Mouse (Mus musculus) stomach, embryonic 14.5 days (tissue): ENCODE data around the gene Fkbp4. TPM values are rescaled to one million over a fixed set of nuclear protein-coding genes. Genes with fewer than 3 reads are reported as not detected.

Source experiments
- ATAC-seq: fragments of 200-750 bp; cut with Nextera tagmentation; 2 replicates; pipeline ENCODE4 v1.8.0; 2017; ENCODE audit warnings: low read depth, moderate TSS enrichment; ENCODE audit not compliant: insufficient number of reproducible peaks, insufficient read depth, low FRiP score
- H3K27ac ChIP-seq: fragments of 300-500 bp; sonication (generic); 2 replicates; pipeline ENCODE4 v1.5.1; 2014; ENCODE audit warnings: mild to moderate bottlenecking, low read length, moderate library complexity, mixed read lengths
- H3K27me3 ChIP-seq: fragments of 300-500 bp; sonication (generic); 2 replicates; pipeline ENCODE4 v1.6.1; 2014; ENCODE audit warnings: low read length, control low read depth, mixed read lengths; ENCODE audit not compliant: control insufficient read depth, insufficient read depth
- H3K36me3 ChIP-seq: fragments of 300-500 bp; sonication (generic); 2 replicates; pipeline ENCODE4 v1.6.1; 2014; ENCODE audit warnings: mild to moderate bottlenecking, control low read depth, low read length, moderate library complexity, mixed read lengths; ENCODE audit not compliant: control insufficient read depth, insufficient read depth
- H3K4me1 ChIP-seq: fragments of 300-500 bp; sonication (generic); 2 replicates; pipeline ENCODE4 v1.6.1; 2014; ENCODE audit warnings: low read length, control low read depth, mixed read lengths; ENCODE audit not compliant: control insufficient read depth, insufficient read depth
- H3K4me2 ChIP-seq: fragments of 300-500 bp; sonication (generic); replicated peaks from 2 replicates; pipeline ENCODE4 v1.6.1; 2014; ENCODE audit warnings: low read depth, low read length, control low read depth
- H3K4me3 ChIP-seq: fragments of 300-500 bp; sonication (generic); 2 replicates; pipeline ENCODE4 v1.5.1; 2014; ENCODE audit warnings: low read depth, low read length, control low read depth
- H3K9ac ChIP-seq: fragments of 300-500 bp; sonication (generic); replicated peaks from 2 replicates; pipeline ENCODE4 v1.6.1; 2014; ENCODE audit warnings: low read depth, mild to moderate bottlenecking, control low read depth, low read length, moderate library complexity, mixed read lengths
- H3K9me3 ChIP-seq: fragments of 300-500 bp; sonication (generic); 2 replicates; pipeline ENCODE4 v1.6.1; 2016; ENCODE audit warnings: low read depth, low read length, control low read depth; ENCODE audit not compliant: control insufficient read depth
- WGBS: fragments of 180-500 bp; shearing (Covaris S2); extraction: QIAGEN DNeasy Blood & Tissue Kit; methylation state at CpG from one replicate; pipeline ENCODE4 v1.1.7; 2014; 5-methylcytosine and 5-hydroxymethylcytosine counted together
- polyA plus RNA-seq: library from polyadenylated mRNA; unstranded; fragments of >200 nt; fragmentation: Nextera tagmentation; extraction: Ambion mirVana; gene quantifications from 2 replicates; pipeline ENCODE4 v1.2.1, GENCODE M21; 2014

The Fkbp4 gene
- polyA plus RNA-seq, 1 experiment from 2014 or later, result 392 TPM

GRCm38 (mm10) chr6:128432356-128432915 lies 6.0 kb downstream of the Fkbp4 start:
- Histone ChIP-seq H3K36me3 (peaks cover 72% of the 10 kb centered on the region), H3K4me1 (peaks cover 4% of the 10 kb centered on the region; the same call in 1 of the 2 replicates), H3K4me2 (no peak overlapping the region), H3K27ac (no peak overlapping the region), H3K27me3 (no peaks in the 10 kb centered on the region), H3K9me3 (no peaks in the 10 kb centered on the region), H3K4me3 (no peak overlapping the region), H3K9ac (no peak overlapping the region)
- no peak for ATAC-seq
- WGBS, result 90% methylated on average over 13 of the region's 13 CpGs

DNA sequence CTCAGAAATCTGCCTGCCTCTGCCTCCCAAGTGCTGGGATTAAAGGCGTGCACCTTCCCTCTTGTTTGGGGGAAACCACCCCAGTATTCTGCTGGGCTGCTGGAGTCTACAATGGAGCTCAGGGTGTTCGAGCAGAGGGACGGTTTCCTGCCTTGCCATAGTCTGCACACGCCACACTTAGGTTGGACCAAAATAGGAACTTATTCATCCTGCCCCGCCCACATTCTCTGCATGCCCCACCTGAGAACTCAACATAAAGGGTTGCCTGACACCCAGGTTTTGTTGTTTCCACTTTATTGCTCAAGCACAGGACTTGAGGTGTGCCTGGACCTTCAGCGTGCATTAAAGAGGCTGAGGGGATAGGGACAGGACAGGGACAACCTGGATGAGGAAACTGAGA lies 8.7 kb downstream of the Fkbp4 start:
- no peak overlapping the region for H3K9ac ChIP-seq

DNA sequence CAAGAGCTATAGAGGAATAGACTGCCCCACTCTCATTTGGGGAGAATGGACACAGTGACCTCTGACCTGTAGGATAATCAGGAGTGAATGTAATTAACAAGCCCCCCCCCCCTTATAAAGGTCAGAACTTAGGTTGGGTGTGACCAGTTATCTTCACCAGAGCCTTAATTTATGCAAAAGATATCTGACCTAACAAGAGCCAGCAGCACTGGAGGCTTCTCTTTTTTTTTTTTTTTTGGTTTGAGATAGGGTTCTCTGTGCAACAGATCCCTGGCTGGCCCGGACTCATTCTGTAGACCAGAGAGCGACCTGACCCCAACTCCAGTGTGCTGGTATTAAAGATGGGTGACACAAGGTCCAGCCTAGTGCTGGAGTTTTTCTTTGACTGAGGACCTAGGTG lies 9.2 kb downstream of the Fkbp4 start:
- Histone ChIP-seq H3K4me3 (no peak overlapping the region), H3K9ac (no peak overlapping the region), H3K27ac (no peak overlapping the region), H3K27me3 (no peaks in the 10 kb centered on the region), H3K9me3 (no peaks in the 10 kb centered on the region), H3K4me1 (no peaks in the 10 kb centered on the region), H3K4me2 (no peak overlapping the region), H3K36me3 (peaks cover 56% of the 10 kb centered on the region)
- 96% methylated on average over 2 of the region's 2 CpGs for WGBS
- ATAC-seq, result no peak

More for the DNA sequence above, 8.7 kb downstream of the Fkbp4 start:
- Histone ChIP-seq H3K9me3 (no peaks in the 10 kb centered on the region), H3K36me3 (peaks cover 61% of the 10 kb centered on the region), H3K4me1 (no peaks in the 10 kb centered on the region), H3K27me3 (no peaks in the 10 kb centered on the region), H3K4me2 (no peak overlapping the region), H3K4me3 (no peak overlapping the region), H3K27ac (no peak overlapping the region)
- no peak for ATAC-seq
- 83% methylated on average over 6 of the region's 6 CpGs for WGBS

- no peak for ATAC-seq
- no peak overlapping the region for H3K9ac ChIP-seq
- H3K27me3 ChIP-seq, result no peaks in the 10 kb centered on the region
- H3K9me3 ChIP-seq, result no peaks in the 10 kb centered on the region
- H3K27ac ChIP-seq, result no peak overlapping the region
- no peak overlapping the region for H3K4me2 ChIP-seq
- 0 out of 2 replicates have a peak, but pooled peaks cover 3% of the 10 kb centered on the region for H3K4me1 ChIP-seq
- H3K36me3 ChIP-seq, result peaks cover 39% of the 10 kb centered on the region
- H3K4me3 ChIP-seq, result no peak overlapping the region
- WGBS, result 87% methylated on average over 5 of the region's 5 CpGs
Measured at GRCm38 (mm10) chr6:128427571-128427970, 10.9 kb downstream of the Fkbp4 start.

- peaks cover 16% of the 10 kb centered on the region for H3K36me3 ChIP-seq
- H3K4me1 ChIP-seq, result 0 out of 2 replicates have a peak, but pooled peaks cover 3% of the 10 kb centered on the region
- WGBS, result 17% methylated on average over 9 of the region's 9 CpGs
- ATAC-seq, result no peak
- H3K27me3 ChIP-seq, result no peaks in the 10 kb centered on the region
- H3K9ac ChIP-seq, result peak overlapping the region; percentile 63; the same call in 1 of the 2 replicates
- no peaks in the 10 kb centered on the region for H3K9me3 ChIP-seq
- peak overlapping the region; percentile 60 for H3K4me3 ChIP-seq
- peak overlapping the region; percentile 70 for H3K4me2 ChIP-seq
- peak overlapping the region; percentile 90; the same call in 1 of the 2 replicates for H3K27ac ChIP-seq
Measured at GRCm38 (mm10) chr6:128425046-128425445, 13.4 kb downstream of the Fkbp4 start.

- H3K4me3 ChIP-seq, result peak within 1 kb of the TSS; percentile 60
- WGBS, result 0% methylated on average over 42 of the region's 42 CpGs
Measured at GRCm38 (mm10) chr6:128424269-128425019, 14.0 kb downstream of the Fkbp4 start, which contains the start of gene Itfg2. Itfg2 (minus strand) TSS chr6:128424931.

DNA sequence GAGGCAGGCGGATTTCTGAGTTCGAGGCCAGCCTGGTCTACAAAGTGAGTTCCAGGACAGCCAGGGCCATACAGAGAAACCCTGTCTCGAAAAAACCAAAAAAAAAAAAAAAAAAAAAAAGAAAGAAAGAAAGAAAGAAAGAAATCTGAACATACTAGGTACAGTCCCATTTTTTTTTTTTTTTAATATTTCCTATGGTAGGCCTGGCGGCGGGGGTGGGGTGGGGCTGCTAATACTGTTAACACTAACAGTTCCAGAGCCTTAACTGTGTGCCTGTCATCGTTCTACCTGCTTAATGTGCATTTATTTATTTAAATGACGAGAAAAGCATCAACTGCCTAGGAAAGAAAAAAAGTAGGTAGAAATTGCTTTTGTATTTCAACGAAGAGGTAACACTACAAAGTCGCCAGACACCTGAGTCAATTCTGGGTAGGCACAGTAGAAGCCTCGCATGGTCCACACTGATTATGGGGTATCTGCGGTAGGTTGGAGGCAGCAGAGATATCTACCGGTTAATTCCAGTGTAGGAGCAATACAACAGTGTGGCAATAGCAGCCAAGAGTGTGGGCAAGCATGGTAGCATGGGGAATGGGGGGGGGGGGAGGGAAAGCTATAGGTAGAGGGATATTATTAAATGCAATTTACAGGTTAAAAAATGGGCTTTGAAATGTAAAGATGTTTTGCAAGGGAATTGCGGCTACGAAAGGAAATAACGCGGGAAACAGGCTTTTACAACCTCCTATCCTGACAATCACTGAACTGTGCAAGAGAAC lies 14.8 kb downstream of the Fkbp4 start:
- H3K9me3 ChIP-seq, result no peaks in the 10 kb centered on the region
- 40% methylated on average over 15 of the region's 16 CpGs for WGBS
- peak overlapping the region; percentile 63 for H3K9ac ChIP-seq
- 0 out of 2 replicates have a peak, but pooled peaks cover 3% of the 10 kb centered on the region for H3K4me1 ChIP-seq
- H3K36me3 ChIP-seq, result peaks cover 4% of the 10 kb centered on the region
- no peaks in the 10 kb centered on the region for H3K27me3 ChIP-seq
- peak overlapping the region; percentile 90 for H3K27ac ChIP-seq
- peak overlapping the region; percentile 70 for H3K4me2 ChIP-seq
- peak; percentile 39; the same call in 1 of the 2 replicates for ATAC-seq
- peak overlapping the region; percentile 60 for H3K4me3 ChIP-seq

More at GRCm38 (mm10) chr6:128424269-128425019, 14.0 kb downstream of the Fkbp4 start, which contains the start of gene Itfg2:
- H3K9me3 ChIP-seq, result no peaks in the 10 kb centered on the region
- peak; percentile 94 for ATAC-seq
- peak within 1 kb of the TSS; percentile 90 for H3K27ac ChIP-seq
- H3K9ac ChIP-seq, result peak within 1 kb of the TSS; percentile 63
- peak within 1 kb of the TSS; percentile 70 for H3K4me2 ChIP-seq
- peaks cover 11% of the 10 kb centered on the region for H3K36me3 ChIP-seq
- no peaks in the 10 kb centered on the region for H3K27me3 ChIP-seq
- H3K4me1 ChIP-seq, result 0 out of 2 replicates have a peak, but pooled peaks cover 3% of the 10 kb centered on the region

DNA sequence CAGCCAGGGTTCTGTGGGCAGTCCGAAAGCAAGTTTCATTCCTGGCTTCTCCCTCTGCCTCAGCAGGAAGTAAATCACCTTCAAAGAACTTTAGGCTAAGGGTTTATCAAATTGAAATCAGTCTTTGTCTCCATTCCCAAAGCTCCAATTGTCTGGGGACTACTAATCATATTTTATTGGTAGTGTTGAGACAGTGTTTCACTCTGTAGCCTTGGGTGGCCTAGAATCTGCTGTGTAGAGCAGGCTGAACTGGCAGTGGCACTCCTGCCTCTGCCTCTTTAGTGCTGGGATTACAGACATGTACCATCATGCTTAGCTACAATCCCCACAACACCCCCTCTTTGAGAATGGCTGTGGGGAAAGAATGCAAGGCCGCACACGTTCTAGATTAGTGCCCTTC lies 17.0 kb downstream of the Fkbp4 start:
- Histone ChIP-seq H3K9me3 (no peaks in the 10 kb centered on the region), H3K4me3 (no peak overlapping the region), H3K27ac (no peak overlapping the region), H3K9ac (no peak overlapping the region), H3K27me3 (no peaks in the 10 kb centered on the region), H3K36me3 (peaks cover 2% of the 10 kb centered on the region; the same call in 1 of the 2 replicates), H3K4me1 (0 out of 2 replicates have a peak, but pooled peaks cover 3% of the 10 kb centered on the region), H3K4me2 (no peak overlapping the region)
- 89% methylated on average over 3 of the region's 3 CpGs for WGBS
- ATAC-seq, result no peak
